Mouse (Mus musculus): ENCODE results near the gene Sh2b1.

Gene Sh2b1

DNA sequence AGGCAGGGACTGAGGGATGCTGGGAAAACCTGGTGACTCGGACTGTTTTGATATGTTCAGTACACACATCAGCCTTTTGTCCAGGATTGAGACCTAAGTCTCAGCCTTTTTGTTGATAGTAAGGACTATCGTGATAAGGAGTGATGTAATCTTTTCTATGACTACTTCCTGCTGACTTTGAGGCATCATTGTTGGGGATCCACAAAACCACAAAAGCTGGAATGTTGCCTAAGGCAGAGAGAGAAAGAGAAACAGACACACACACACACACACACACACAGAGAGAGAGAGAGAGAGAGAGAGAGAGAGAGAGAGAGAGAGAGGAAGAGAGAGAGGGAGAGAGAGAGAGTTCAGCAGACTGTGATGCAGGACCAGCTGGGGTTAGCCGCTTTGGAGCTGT lies 56.7 kb downstream of the Sh2b1 start:
- no peak for DNase-seq (ENCODE audit: low read depth, low spot score)

DNA sequence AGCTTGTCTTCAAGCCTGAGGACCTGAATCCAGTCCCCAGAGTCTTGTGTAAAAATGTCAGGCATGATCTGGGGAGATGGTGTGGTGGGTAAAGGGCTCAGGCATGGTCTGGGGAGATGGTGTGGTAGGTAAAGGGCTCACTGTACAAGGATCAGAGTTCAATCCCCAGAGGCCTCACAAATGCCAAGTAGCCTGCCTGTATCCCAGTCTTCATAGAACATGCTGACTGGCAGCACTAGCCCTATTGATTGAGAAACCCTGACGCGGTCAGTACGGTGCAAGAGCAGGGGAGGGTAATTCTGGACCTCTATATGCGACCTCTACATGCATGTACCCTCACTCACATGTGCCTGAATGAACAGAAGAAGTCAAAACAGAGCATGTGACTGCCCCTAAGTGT lies 57.6 kb downstream of the Sh2b1 start:
- no peak for DNase-seq (ENCODE audit: low read depth, low spot score)

DNA sequence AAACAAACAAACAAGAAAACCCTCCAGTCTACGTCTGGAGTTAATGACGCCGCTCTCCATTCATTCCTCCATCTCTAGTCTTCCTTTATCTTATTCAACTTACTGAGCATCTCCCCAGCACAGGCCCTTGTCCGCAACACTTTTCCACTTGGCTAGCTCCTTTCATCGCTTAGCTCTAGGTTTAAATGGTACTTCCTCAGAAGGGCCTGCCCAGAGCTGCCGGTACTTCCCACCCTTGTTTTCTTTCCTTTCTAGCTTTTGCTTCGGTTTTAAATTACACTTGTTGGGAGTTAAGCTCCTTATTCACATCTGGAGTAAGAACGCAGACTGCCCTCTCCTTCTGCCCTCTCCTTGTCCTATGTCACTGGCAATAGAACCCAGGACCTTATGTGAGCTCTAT lies 58.2 kb downstream of the Sh2b1 start:
- no peak for DNase-seq (ENCODE audit: low read depth, low spot score)

Measured in brain, adult 2 months (tissue).